Mouse (Mus musculus): ENCODE results near the gene Defb25. TPM values are rescaled to one million over a fixed set of nuclear protein-coding genes. Genes with fewer than 3 reads are reported as not detected.

Defb25 gene
- not detected for total RNA-seq (2023)

DNA sequence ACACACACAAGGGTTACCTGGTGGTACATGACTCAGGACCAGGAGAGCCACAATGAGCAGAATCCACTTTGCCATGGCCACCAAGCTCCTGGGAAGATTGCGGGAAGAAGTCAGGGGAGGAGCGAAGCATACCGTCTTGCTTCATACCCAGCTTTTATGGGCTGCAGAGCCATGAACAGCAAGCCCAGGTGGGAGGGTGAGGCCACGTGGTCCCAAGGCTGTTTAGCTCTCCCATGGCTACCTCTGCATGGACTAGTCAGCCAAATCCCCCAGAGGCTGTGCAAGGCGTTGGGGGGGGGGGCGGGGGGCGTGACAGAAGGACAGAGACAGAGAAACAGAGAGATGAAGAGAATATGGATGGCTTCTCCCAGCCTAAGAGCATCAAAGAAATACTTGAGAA, at the start of gene Defb25:
Gene Defb25 (minus strand): TSS at position 101 of the 400 bp plus-strand sequence.

GRCm38 (mm10) chr2:152669256-152669638, 46.4 kb upstream of the Defb25 start, which contains the start of gene H13:
TSS of gene H13 (plus strand) at chr2:152669461.

DNA sequence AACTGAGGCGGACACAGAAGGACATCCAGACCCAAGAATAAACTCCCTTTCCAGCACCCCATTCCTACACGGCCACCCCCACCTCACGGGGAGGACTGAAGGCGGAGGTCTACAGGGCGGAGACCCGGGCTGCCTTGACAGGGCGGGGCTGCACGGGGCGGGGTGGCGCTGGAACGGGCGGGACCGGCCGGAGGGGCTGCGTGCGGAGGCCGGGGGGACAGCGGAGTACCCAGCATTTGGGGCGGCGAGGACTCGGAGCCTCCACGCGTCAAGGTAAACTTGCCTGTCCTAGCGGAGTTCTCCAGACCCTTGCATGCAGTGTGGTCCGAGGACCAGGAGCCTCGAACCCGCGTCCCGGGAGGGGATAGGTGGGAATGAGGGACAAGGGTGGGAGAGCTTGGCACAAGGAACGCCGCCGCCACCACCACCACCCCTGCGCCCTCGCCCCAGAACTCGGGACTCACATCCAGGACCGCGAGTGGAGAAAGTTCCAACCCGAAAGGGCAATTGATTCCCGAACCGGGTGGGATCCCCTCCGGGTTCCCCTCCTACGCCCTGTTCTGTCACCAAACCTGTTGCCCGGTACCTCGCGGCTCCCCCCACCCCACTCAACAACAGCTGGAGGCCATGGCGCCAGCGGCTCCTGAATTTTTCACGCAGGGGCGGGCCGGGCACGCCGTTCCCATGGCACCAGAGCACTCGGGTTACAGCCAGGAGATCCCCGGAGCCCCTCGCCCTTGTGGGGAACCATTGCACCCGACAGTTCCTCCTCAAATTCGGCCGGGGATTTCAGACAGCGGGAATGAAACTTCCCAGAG, 4.1 kb upstream of the Defb25 start, which contains the start of gene Rem1:
Gene Rem1 (plus strand): TSS at position 178 of the 818 bp plus-strand sequence.

DNA sequence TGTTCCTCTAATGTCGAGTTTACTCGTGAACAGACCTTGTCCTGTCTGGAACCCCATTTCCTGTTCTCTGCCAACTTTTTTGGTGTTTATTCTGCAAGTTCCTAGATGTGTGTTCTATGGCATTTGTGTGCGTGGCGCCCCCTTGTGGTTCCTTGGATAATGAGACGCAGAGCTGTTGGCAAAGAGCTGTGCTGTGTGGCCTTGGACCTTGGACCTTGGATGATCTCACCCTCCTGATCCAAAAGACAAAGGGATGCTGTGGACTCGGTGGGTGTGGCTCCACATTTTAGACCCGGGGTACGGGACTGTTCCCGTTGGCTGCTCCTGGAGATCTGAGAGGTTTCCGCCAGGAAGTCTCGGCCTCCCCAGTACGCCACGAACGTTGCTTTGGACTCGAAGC, 18.8 kb downstream of the Defb25 start, which contains the start of gene Defb36:
Gene Defb36 (plus strand): TSS at position 271 of the 400 bp plus-strand sequence.

DNA sequence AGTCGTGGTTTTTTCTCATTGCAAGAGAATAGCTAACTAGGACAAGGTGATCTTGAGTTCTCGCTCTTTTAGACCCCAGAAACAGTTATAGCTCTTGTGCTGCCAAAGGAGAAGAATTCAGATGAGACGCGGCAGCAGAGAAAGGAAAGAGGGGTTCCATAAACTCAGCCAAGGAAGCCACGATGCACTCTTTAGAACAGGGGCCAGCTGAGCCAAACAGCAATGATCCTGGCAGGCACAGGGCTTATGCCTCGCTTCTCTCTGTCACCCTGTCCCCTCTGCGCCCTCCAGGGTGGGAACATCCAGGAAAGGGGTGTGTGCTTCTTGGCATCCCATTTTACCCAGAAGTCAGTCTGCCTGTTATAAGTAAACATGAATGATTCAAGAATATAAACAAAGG, 23.6 kb downstream of the Defb25 start, which contains the start of gene Defb45:
Gene Defb45 (minus strand): TSS at position 101 of the 400 bp plus-strand sequence.

DNA sequence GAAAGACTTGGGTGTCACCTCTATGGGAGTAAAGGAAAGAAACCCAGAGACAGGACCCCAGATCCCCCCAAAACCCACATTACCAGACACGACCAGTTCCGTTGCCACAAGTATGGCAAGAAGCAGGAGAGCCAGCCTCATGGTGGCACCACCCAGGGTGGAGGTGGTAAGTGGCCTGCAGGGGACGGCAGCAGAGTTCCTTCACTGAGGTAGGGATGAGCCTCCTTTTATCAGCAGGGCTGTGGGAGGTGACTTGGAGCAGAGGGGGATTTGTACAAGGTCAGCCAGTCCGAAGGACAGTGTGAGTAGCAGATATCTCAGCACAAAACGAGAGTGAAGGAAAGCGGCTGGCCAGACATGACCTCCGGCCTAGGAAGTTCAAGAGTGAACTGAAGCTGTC, 42.7 kb downstream of the Defb25 start, which contains the start of gene Defb19:
Gene Defb19 (minus strand): TSS at position 206 of the 400 bp plus-strand sequence.

Other genes with a start within 250 kb of the Defb25 start
- gene Nrsn2, start 246.4 kb downstream of the Defb25 start, total RNA-seq (2023): not detected
- gene Sox12, start 225.0 kb downstream of the Defb25 start, total RNA-seq (2023): 1.2 TPM
- 2.9 TPM for gene Zcchc3, start 208.0 kb downstream of the Defb25 start, total RNA-seq (2023)
- not detected for gene 6820408C15Rik, start 207.5 kb downstream of the Defb25 start, total RNA-seq (2023)
- gene Defb23, start 158.4 kb downstream of the Defb25 start, total RNA-seq (2023): not detected
- gene Defb20, start 146.0 kb downstream of the Defb25 start, total RNA-seq (2023): not detected
- not detected for gene Defb22, start 132.9 kb downstream of the Defb25 start, total RNA-seq (2023)
- gene Defb26, start 111.4 kb downstream of the Defb25 start, total RNA-seq (2023): not detected
- not detected for gene Defb28, start 104.8 kb downstream of the Defb25 start, total RNA-seq (2023)
- gene Defb29, start 83.0 kb downstream of the Defb25 start, total RNA-seq (2023): not detected
- not detected for gene Gm17416, start 53.7 kb downstream of the Defb25 start, total RNA-seq (2023)
- gene Defb21, start 50.3 kb downstream of the Defb25 start, total RNA-seq (2023): not detected
- not detected for gene Defb19, start 42.7 kb downstream of the Defb25 start, total RNA-seq (2023)
- gene Defb45, start 23.7 kb downstream of the Defb25 start, total RNA-seq (2023): not detected
- not detected for gene Defb36, start 18.7 kb downstream of the Defb25 start, total RNA-seq (2023)
- gene Rem1, start 3.9 kb upstream of the Defb25 start, total RNA-seq (2023): not detected
- gene H13, start 46.4 kb upstream of the Defb25 start, total RNA-seq (2023): 143 TPM
- gene Mcts2, start 64.0 kb upstream of the Defb25 start, total RNA-seq (2023): 20.3 TPM
- gene Id1, start 113.2 kb upstream of the Defb25 start, total RNA-seq (2023): 1.4 TPM
- gene Cox4i2, start 131.1 kb upstream of the Defb25 start, total RNA-seq (2023): not detected
- 15.6 TPM for gene Bcl2l1, start 208.7 kb upstream of the Defb25 start, total RNA-seq (2023)
- 1.5 TPM for gene Tpx2, start 224.9 kb upstream of the Defb25 start, total RNA-seq (2023)